Mouse (Mus musculus) olfactory bulb, adult 2 months (tissue): ENCODE measurements at regions not wholly inside any gene's neighbourhood (a gene's known extent, or its start where the extent isn't known, plus 50 kb on each side); places are given as distances from the start of the nearest gene placed in this dataset.

Experiments
- CTCF ChIP-seq: fragments of 200-500 bp; IDR thresholded peaks from 2 replicates; pipeline ENCODE4 v1.5.1; 2012; ENCODE audit warnings: low read depth, mild to moderate bottlenecking, low read length, moderate library complexity; ENCODE audit not compliant: insufficient read depth
- POLR2A ChIP-seq: fragments of 200-500 bp; IDR thresholded peaks from 2 replicates; pipeline ENCODE4 v1.6.1; 2012; ENCODE audit warnings: mild to moderate bottlenecking, low read depth, low read length, moderate library complexity; ENCODE audit not compliant: insufficient read depth

DNA sequence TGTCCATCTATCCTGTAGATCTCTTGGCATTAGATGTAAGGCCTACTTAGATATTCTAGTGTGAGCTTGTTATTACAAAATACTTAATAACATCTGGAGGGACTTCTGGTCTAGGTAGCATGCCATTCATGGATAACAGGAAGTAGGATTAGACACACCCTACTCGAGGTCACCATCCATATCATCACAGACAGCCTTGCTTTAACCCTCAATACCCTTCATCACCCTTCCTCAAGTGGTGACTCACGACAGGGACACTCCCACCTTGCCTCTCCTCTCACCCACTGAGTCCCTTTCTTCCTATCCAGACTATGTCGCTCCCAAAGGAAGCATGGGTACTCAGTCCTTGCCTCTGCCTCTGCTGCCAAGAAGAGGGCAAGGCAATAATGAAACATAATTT lies 134.5 kb downstream of the Kdr start:
- no peak for TF ChIP-seq POLR2A
- no peak for TF ChIP-seq CTCF
